Mouse (Mus musculus) thymus, adult 18-20 months (tissue): ENCODE measurements around the gene Focad.

Source experiments
- DNase-seq, 2 experiments: peaks; one replicate each; pipeline ENCODE4 v3.0.0; 2022; ENCODE audit warnings: mixed read lengths in 2 of 2

Gene Focad

DNA sequence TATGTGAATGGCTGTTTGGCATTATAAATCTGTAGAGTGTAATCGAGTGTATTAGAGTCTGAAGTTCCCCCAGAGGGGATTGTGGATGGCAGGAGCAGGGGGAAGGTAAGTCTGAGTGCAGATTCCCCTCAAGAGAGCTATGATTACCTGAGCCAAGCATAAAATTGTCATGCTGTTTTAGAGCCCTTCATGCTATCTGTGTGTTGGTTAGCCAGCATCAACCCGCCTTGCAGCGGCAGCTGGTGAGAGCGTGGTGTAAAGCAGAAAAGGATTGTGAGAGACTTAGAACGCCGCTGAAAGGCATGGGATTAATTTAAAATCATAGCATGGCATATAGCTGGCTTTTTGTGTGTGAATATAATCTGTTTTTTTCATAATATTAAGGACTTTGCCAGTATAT lies 63.2 kb downstream of the Focad start:
- no peak for DNase-seq

- no peak for DNase-seq
Observed at GRCm38 (mm10) chr4:88159256-88159655, 64.8 kb downstream of the Focad start.

DNA sequence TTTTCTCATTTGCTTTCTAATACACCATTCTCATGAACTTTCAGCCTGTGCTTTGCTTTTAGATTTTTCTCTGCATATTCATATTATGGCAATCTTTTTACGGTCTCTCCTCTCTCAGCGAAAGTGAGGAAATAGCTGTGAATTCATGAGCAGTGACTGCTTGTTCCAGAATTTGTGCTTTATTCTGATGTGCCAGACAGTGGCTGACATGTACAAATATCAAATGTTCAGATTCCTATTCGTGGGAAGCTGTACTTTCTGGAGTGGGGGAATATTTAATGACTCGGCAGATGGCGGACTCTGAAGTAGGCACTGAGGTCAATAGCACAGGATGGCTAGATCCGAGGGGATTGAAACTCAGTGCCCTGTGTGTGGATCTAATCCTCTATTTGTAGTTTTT lies 65.3 kb downstream of the Focad start:
- no peak for DNase-seq

DNA sequence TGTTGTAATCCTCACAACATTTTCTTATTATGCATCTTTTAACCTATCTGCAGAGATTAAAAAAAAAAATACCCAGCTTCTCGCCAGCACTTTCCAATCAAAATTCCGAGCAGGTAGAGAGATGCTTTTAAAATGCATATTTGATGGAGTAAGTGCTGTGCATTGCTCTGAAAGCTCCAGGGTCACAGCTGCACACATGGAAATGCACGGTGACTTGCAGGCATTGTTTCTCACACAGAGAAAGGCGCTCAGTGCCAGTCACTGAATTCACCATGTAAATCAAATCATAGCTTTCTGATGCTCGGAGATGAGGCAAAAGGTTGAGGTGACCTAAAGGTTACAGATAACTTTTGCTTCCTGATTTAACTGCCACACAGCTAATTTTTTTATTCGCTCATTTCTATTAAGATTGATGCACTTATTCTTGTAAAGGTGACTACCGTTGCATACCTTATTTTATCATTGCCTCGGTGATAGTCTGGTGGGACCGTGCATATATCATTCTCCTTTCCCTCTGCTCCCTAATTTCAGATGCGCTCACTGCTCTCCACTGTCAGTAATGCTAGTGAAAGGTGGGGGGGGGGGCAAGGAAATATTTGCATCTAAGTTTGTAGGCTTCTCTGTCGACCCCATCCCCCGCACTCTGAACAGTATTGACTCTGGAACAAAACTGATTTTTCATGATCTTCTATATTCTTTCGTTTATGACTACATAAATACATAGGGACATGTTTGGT lies 69.2 kb downstream of the Focad start:
- no peak for DNase-seq

GRCm38 (mm10) chr4:88167008-88167862 lies 72.8 kb downstream of the Focad start:
- DNase-seq, result no peak

DNA sequence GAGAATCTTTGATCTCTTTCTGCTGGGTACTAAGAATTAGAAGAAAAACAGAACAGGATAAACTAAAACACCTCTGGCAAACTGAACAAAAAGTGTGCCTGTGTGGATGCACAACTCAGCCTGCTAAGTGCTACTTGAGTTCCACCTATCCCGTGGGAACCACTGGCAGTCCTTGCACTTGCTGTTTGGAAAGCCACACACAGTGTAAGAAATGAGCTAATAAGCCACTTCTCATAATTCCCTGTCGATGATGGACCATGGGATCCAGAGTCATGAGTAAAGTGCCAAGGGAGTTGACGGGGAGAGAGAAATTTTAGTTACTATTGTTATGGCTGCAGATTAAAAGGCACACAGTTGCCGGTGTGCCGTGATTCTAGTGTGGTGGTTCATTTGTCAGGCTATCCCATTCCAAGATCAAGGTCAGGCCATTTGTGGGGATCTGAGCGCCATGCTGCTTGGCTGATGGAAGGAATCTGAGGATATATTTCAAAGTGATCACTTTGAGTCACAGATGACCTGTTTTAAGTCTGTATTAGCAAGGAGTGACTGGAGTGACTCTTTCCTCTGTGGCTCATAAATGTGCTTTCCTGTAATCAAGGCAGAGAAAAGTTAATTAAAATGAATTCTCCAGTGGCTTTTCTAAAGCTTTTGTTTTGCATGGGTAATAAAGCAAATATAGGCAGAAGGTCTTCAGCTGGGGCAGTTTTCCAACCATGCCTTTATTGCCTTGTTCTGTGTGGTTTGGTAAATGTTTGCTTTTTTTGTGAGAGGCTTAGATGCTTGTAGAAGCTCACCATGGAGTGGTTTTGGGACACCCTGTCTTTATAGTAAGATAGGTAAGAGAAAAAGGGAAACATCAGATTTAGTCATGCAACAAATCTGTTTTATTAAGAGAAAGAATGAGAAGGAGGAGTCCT lies 80.9 kb downstream of the Focad start:
- DNase-seq, result no peak

DNA sequence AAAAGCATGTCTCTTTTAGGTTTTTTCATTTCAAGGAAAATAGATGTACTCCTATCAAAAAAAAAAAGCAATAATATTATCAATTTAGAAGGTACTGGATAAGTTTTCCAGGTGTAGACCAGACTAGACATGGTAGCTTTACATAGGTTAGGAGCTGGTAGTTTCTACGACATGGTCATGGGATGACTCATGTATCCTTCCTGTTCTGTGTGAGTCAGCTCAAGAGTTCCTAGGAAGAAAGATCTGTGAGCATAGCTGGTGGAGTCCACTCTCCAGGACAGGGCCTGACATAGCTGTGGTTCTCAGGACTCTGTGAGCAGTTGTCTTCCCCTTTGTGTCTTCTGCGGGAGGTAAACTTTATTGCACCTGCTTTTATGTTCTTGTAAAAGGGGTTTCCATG lies 84.9 kb downstream of the Focad start:
- DNase-seq, result no peak

GRCm38 (mm10) chr4:88184293-88184692 lies 89.9 kb downstream of the Focad start:
- DNase-seq, result no peak

DNA sequence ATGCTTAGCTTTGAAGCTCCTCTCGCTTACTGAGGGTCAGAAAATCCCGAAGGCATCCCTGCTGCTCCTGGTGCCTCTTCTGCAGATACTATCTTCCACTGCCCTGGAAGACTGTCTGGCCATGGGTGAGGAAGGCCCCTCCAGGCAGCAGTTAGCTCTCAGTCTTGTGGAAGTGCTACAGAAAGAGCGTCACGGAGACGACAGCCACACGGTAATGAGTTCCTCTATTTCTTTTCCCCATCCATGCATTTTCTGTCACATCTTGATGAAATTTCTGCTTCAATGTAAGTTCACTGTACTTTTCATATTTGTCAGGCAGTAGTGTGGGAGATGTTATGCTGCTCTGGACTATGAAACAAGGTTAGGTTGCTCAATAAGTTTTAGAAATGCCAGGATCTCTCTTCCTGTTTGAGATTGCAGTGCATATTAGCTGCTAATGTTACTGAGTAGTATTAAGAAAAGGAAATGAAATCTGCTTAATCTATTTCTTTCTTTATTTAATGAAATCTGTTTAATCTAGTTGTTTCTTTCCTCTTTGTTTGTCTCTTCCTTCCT lies 91.5 kb downstream of the Focad start:
- no peak for DNase-seq

DNA sequence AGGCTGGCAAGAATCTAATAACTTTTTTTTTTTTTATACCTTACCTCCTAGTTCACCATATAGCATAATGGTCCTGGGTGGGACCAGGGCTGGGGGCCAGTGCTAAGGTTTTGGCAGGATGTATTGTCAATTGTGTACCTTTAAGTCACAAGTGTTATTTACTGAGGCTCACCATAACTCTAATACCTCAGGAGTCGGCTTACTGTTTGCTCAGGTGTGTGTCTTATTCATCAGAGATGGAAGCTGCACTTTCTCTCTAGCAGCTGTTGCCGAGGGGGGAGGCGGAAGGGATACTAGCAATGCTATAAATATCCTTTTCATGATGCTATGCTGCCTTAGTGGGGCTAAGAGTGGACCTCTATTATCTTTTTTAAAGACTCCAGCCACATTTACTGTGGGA lies 93.2 kb downstream of the Focad start:
- DNase-seq, result no peak

DNA sequence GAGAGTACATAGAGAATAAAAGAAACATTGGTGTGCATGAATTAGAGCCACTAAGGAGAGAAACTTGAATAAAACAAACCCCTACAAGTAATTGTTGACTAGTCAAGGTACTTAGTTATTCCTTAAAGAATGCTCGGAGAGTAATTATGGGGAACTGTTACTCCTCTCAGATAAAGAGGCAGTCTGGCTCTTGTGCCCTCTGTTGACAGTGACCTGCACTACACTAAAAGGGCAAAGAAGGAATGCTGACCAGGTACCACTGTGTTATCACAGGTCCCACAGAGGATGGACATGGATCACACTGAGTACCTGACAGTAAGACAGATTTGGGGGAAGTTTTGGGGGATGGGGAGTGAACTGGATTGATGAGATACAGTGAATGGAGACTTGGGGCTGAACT lies 95.1 kb downstream of the Focad start:
- no peak for DNase-seq

DNA sequence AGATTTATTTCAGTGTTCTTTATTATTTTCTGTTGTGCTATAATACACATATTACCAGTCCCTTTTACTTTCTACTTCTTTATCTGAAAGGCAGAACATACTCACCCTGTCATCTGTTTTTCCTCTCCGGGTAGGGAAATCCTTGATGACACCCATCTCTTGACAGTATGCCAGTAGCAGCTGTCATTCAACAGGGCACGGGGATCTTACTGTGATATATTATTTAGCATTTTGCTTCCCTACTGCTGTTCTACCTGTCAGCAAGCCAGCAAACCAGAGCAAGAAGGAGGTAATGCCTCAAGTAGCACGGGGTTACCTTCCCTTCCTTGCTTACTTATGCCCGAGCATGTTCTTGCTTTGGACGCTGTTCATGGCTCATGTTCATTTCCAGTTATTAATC lies 99.8 kb downstream of the Focad start:
- no peak for DNase-seq

GRCm38 (mm10) chr4:88195898-88196495 lies 101.6 kb downstream of the Focad start:
- DNase-seq, result no peak

DNA sequence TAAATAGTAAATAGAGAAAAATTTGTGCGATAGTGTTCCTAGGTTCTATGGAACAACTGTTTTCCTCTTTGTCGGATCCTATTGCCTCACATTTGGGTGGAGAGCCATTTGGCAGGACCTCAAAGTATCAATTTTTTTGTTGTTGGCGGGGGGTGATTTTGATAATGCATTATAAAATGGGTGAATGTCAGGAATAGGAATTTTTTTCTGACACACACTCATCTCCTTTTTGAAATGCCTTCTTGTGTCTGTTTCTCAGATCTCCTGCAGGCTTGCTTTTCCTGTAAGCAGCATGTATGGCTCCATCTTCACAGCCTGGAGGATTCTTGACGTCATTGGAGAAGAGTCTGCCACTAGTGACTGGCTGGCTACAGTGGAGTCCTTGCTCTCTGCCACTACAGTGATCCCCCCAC lies 102.1 kb downstream of the Focad start:
- no peak for DNase-seq

DNA sequence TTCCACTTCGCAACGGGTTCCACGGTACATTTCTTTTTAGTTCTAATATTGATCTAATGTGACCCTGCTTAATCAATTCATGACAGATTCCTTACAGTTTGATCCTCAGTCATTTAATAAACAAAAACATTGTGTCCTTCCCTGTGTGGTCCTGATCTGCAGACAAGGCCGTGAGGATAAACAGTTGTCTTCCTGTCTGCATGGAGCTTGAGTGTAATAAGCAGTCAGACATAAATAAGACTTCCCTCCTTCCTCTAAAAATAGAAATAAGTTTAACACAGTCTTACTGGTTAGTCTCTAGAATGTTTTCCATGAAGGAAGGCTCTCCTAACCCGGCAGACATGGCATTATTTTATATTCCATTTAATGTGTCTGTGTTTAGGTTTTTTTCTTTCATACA lies 102.8 kb downstream of the Focad start:
- no peak for DNase-seq

- no peak for DNase-seq
Observed at GRCm38 (mm10) chr4:88199186-88199585, 104.8 kb downstream of the Focad start.

DNA sequence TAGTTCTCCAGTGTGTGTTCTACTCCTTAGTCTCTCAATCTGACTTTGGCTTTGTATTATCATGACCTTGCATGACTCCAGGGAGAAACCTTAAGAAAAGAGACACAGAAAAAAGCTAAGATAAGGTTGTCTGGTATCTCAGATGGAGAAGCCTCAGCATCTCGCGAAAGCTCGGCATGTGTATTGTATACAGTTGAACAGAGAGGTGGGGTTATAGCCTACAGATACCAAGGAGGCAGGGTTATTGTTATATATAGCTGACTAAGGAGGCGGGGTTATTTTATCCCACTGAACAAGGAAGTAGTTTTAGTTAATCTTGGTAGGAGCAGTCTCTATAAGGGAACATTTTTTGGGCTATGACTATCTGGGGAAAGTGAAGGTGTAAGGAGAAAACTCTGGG lies 106.6 kb downstream of the Focad start:
- no peak for DNase-seq

DNA sequence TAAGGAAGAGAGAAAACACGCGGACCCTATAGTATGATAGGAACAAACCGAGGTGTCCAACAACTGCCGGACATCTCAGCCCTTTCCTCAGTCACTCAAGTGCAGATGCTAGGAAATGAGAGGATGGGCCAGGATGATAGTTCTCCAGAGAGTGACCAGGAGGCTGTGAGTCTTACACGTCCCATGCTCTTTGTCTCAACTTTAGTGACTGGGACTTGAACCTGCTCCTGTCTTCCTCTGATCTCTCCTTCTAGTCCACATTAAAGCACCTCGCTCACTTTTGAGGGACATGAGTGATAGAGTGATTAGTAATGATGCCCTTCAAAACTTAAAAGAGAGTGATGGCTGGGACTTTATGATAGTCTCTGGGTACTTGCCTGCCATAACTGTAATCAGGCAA lies 114.2 kb downstream of the Focad start:
- DNase-seq, result no peak

DNA sequence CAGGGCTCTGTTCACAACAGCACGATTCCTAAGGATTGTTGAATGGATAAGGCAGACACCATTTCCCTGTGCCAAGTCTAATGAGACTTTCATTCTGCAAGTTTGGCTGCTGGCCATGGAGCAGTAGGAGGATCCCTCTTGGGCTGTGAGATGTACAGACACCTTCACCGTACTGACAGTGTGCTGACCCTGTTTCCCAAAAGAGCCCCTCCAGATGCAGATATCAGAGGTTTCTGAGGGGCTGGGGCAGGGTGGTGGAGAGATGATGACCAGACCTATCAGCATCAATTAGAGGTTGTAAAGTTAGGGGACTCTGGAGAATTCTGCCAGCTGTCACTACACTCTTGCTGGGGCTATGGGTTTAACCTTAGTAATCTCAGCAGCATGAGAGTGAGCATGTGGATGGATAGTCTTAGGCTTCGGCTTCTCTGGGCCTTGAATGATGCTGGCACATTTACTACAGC lies 115.0 kb downstream of the Focad start:
- no peak for DNase-seq

GRCm38 (mm10) chr4:88210602-88211001 lies 116.2 kb downstream of the Focad start:
- DNase-seq, result no peak

GRCm38 (mm10) chr4:88211200-88211885 lies 116.9 kb downstream of the Focad start:
- no peak for DNase-seq

DNA sequence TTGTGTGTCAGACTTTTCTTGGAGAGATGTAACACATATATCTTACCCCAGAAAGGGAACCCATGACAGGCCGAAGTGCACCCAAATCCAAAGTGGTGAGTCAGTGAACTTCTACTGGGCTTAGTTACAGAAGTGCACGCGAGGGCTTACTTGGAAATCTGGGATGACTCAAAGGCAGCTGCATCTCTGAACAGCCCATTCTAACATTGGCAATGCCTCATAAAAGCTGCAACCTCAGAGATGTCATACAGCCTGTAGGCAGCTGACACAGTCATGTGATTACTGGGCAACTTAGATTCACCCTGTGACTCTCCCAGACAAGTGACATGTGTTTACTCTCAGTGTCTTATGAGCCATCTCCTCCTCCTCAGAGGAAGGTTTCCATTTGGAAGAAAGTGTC lies 119.5 kb downstream of the Focad start:
- DNase-seq, result no peak
